Mouse (Mus musculus) liver, postnatal 0 days (tissue): ENCODE results near the gene Hmgb4. TPM values are rescaled to one million over a fixed set of nuclear protein-coding genes. Genes with fewer than 3 reads are reported as not detected.

Experiments
- ATAC-seq: fragments of 200-750 bp; cut with Nextera tagmentation; 2 replicates; pipeline ENCODE4 v1.8.0; 2017; ENCODE audit warnings: mild to moderate bottlenecking, moderate library complexity
- DNase-seq: peaks from one replicate; pipeline ENCODE4 v3.0.0-alpha.2; 2016
- H3K27ac ChIP-seq: fragments of 300-500 bp; sonication (generic); 2 replicates; pipeline ENCODE4 v1.5.1; 2014; ENCODE audit warnings: antibody characterized with exemption, moderate library complexity, mild to moderate bottlenecking, low read depth
- H3K27me3 ChIP-seq: fragments of 300-500 bp; sonication (generic); 2 replicates; pipeline ENCODE4 v1.6.1; 2014; ENCODE audit warnings: low read length, control low read depth, mixed read lengths; ENCODE audit not compliant: insufficient read depth
- H3K36me3 ChIP-seq: fragments of 300-500 bp; sonication (generic); replicated peaks from 2 replicates; pipeline ENCODE4 v1.6.1; 2014; ENCODE audit warnings: mild to moderate bottlenecking, control low read depth, low read length, moderate library complexity, mixed read lengths; ENCODE audit not compliant: insufficient read depth
- H3K4me1 ChIP-seq: fragments of 300-500 bp; sonication (generic); 2 replicates; pipeline ENCODE4 v1.6.1; 2014; ENCODE audit warnings: antibody characterized with exemption, mild to moderate bottlenecking, control low read depth; ENCODE audit not compliant: insufficient read depth
- H3K4me2 ChIP-seq: fragments of 300-500 bp; sonication (generic); 2 replicates; pipeline ENCODE4 v1.6.1; 2014; ENCODE audit warnings: low read depth, mild to moderate bottlenecking, low read length, moderate library complexity, mixed read lengths
- H3K4me3 ChIP-seq: fragments of 300-500 bp; sonication (generic); 2 replicates; pipeline ENCODE4 v1.5.1; 2014; ENCODE audit warnings: low read depth, low read length
- H3K9ac ChIP-seq: fragments of 300-500 bp; sonication (generic); replicated peaks from 2 replicates; pipeline ENCODE4 v1.6.1; 2014; ENCODE audit warnings: mild to moderate bottlenecking, moderate library complexity
- H3K9me3 ChIP-seq: fragments of 300-500 bp; sonication (generic); 2 replicates; pipeline ENCODE4 v1.6.1; 2016; ENCODE audit warnings: mild to moderate bottlenecking, control low read depth, low read length, mixed read lengths
- CTCF ChIP-seq: sonication (generic); IDR thresholded peaks from 2 replicates; pipeline ENCODE4 v1.5.1; 2016; ENCODE audit warnings: antibody characterized with exemption, low read depth
- EP300 ChIP-seq: IDR thresholded peaks from 2 replicates; pipeline ENCODE4 v1.6.1; 2016; ENCODE audit warnings: antibody characterized with exemption, low read depth, mild to moderate bottlenecking
- WGBS: fragments of 180-500 bp; shearing (Covaris S2); extraction: QIAGEN DNeasy Blood & Tissue Kit; methylation state at CpG from one replicate; pipeline ENCODE4 v1.1.7; 2014; ENCODE audit not compliant: insufficient replicate concordance; 5-methylcytosine and 5-hydroxymethylcytosine counted together
- polyA plus RNA-seq: library from polyadenylated mRNA; unstranded; fragments of >200 nt; fragmentation: Nextera tagmentation; extraction: Ambion mirVana; gene quantifications from 2 replicates; pipeline ENCODE4 v1.2.1, GENCODE M21; 2015

Hmgb4 gene
- polyA plus RNA-seq, 1 experiment from 2014 or later, result not detected

- Histone ChIP-seq H3K27ac (no peak overlapping the region), H3K27me3 (no peaks in the 10 kb centered on the region), H3K36me3 (no peaks in the 10 kb centered on the region), H3K4me2 (no peak overlapping the region), H3K4me3 (no peak overlapping the region), H3K9me3 (no peaks in the 10 kb centered on the region), H3K4me1 (no peaks in the 10 kb centered on the region), H3K9ac (no peak overlapping the region)
- no peak for DNase-seq
- TF ChIP-seq EP300 (no peak), CTCF (no peak)
- 75% methylated on average over 11 of the region's 11 CpGs for WGBS
- no peak for ATAC-seq
Observed at GRCm38 (mm10) chr4:128273146-128273545, 12.4 kb upstream of the Hmgb4 start.

- H3K4me2 ChIP-seq, result no peak overlapping the region
Observed at GRCm38 (mm10) chr4:128272501-128272900, 11.7 kb upstream of the Hmgb4 start.

GRCm38 (mm10) chr4:128270931-128271330 lies 10.2 kb upstream of the Hmgb4 start:
- no peak overlapping the region for H3K27ac ChIP-seq
- no peaks in the 10 kb centered on the region for H3K4me1 ChIP-seq
- no peak overlapping the region for H3K9ac ChIP-seq
- no peak overlapping the region for H3K4me2 ChIP-seq
- no peaks in the 10 kb centered on the region for H3K9me3 ChIP-seq
- TF ChIP-seq CTCF (no peak), EP300 (no peak)
- no peak overlapping the region for H3K4me3 ChIP-seq
- H3K27me3 ChIP-seq, result no peaks in the 10 kb centered on the region
- ATAC-seq (no peak), DNase-seq (peak; percentile 25)
- H3K36me3 ChIP-seq, result no peaks in the 10 kb centered on the region
- 71% methylated on average over 19 of the region's 19 CpGs for WGBS

More at GRCm38 (mm10) chr4:128272501-128272900, 11.7 kb upstream of the Hmgb4 start:
- WGBS, result 59% methylated on average over 6 of the region's 6 CpGs
- H3K4me3 ChIP-seq, result no peak overlapping the region
- TF ChIP-seq EP300, result no peak
- TF ChIP-seq CTCF, result no peak
- no peaks in the 10 kb centered on the region for H3K36me3 ChIP-seq
- no peaks in the 10 kb centered on the region for H3K4me1 ChIP-seq
- no peak overlapping the region for H3K9ac ChIP-seq
- no peak for ATAC-seq
- H3K9me3 ChIP-seq, result no peaks in the 10 kb centered on the region
- no peaks in the 10 kb centered on the region for H3K27me3 ChIP-seq
- no peak for DNase-seq
- H3K27ac ChIP-seq, result no peak overlapping the region

- ATAC-seq, result no peak
- no peak for DNase-seq
- WGBS, result 78% methylated on average over 10 of the region's 10 CpGs
Observed at GRCm38 (mm10) chr4:128270177-128270576, 9.4 kb upstream of the Hmgb4 start.

GRCm38 (mm10) chr4:128269261-128269875 lies 8.6 kb upstream of the Hmgb4 start:
- Histone ChIP-seq H3K36me3 (no peaks in the 10 kb centered on the region), H3K4me1 (no peaks in the 10 kb centered on the region), H3K9ac (no peak overlapping the region), H3K4me3 (no peak overlapping the region), H3K27ac (no peak overlapping the region), H3K4me2 (no peak overlapping the region), H3K9me3 (no peaks in the 10 kb centered on the region), H3K27me3 (no peaks in the 10 kb centered on the region)
- DNase-seq (no peak), ATAC-seq (no peak)
- TF ChIP-seq EP300, result no peak
- TF ChIP-seq CTCF, result peak; percentile 22; the same call in 1 of the 2 replicates
- WGBS, result 74% methylated on average over 9 of the region's 9 CpGs

More at GRCm38 (mm10) chr4:128270177-128270576, 9.4 kb upstream of the Hmgb4 start:
- Histone ChIP-seq H3K36me3 (no peaks in the 10 kb centered on the region), H3K9me3 (no peaks in the 10 kb centered on the region), H3K27ac (no peak overlapping the region), H3K4me1 (no peaks in the 10 kb centered on the region), H3K9ac (no peak overlapping the region), H3K4me3 (no peak overlapping the region), H3K27me3 (no peaks in the 10 kb centered on the region), H3K4me2 (no peak overlapping the region)
- TF ChIP-seq EP300 (no peak), CTCF (no peak)

- no peak for ATAC-seq
Observed at GRCm38 (mm10) chr4:128265341-128265740, 4.6 kb upstream of the Hmgb4 start.

GRCm38 (mm10) chr4:128264491-128264890 lies 3.7 kb upstream of the Hmgb4 start:
- no peak for ATAC-seq
- H3K27ac ChIP-seq, result no peak overlapping the region
- DNase-seq, result no peak
- H3K9me3 ChIP-seq, result no peaks in the 10 kb centered on the region
- 85% methylated on average over 5 of the region's 5 CpGs for whole genome bisulfite sequencing
- TF ChIP-seq CTCF, result no peak
- no peak for TF ChIP-seq EP300
- no peak overlapping the region for H3K4me2 ChIP-seq
- H3K4me3 ChIP-seq, result no peak overlapping the region
- H3K4me1 ChIP-seq, result no peaks in the 10 kb centered on the region
- no peaks in the 10 kb centered on the region for H3K36me3 ChIP-seq
- H3K9ac ChIP-seq, result no peak overlapping the region
- no peaks in the 10 kb centered on the region for H3K27me3 ChIP-seq

More at GRCm38 (mm10) chr4:128265341-128265740, 4.6 kb upstream of the Hmgb4 start:
- TF ChIP-seq EP300, result no peak
- no peak for TF ChIP-seq CTCF
- no peak overlapping the region for H3K4me3 ChIP-seq
- WGBS, result 66% methylated on average over 3 of the region's 3 CpGs
- no peak overlapping the region for H3K4me2 ChIP-seq
- no peaks in the 10 kb centered on the region for H3K4me1 ChIP-seq
- no peak for DNase-seq
- no peaks in the 10 kb centered on the region for H3K36me3 ChIP-seq
- H3K9ac ChIP-seq, result no peak overlapping the region
- no peaks in the 10 kb centered on the region for H3K9me3 ChIP-seq
- H3K27me3 ChIP-seq, result no peaks in the 10 kb centered on the region
- H3K27ac ChIP-seq, result no peak overlapping the region
